ENCODE assay signal across 20 mouse cellular contexts in genomic region chr2:55532738-55533491, GRCm38 (mm10).
DNase-seq lines count a peak whose midpoint lies in the region; ATAC-seq and TF ChIP-seq lines count a peak whose summit lies in the region.
"Had no signal": no experiment of that assay in that cellular context is flagged by ENCODE, and none has a peak within 500 bp of the region (broad histone marks: within the 10 kb centered on the region; RNA-seq: fewer than 3 reads in every experiment).

No protein-coding gene starts in this region.

- no peak for TF ChIP-seq CTCF in liver, postnatal 0 days (IDR thresholded peaks at IDR 0.05; ENCODE audit: low read depth)

- no peaks in the 10 kb centered on the region for H3K9me3 ChIP-seq in forebrain, embryonic 14.5 days (replicated peaks; ENCODE audit: control insufficient read depth, low read length)
- H3K9me3 ChIP-seq in forebrain, embryonic 15.5 days: no peaks in the 10 kb centered on the region
- H3K9me3 ChIP-seq in liver, postnatal 0 days (ENCODE audit: low read length): no peaks in the 10 kb centered on the region
- no peaks in the 10 kb centered on the region for H3K9me3 ChIP-seq in hindbrain, embryonic 10.5 days
- H3K9me3 ChIP-seq: heart, embryonic 10.5 days; hindbrain, embryonic 15.5 days; liver, embryonic 15.5 days; megakaryocyte, embryonic 14.5 days; neural tube, embryonic 12.5 days had no signal

- H3K4me1 ChIP-seq in forebrain, embryonic 14.5 days (ENCODE audit: control insufficient read depth, insufficient read depth, low read length): no peaks in the 10 kb centered on the region
- H3K4me1 ChIP-seq in forebrain, embryonic 15.5 days: no peaks in the 10 kb centered on the region
- H3K4me1 ChIP-seq in liver, postnatal 0 days (ENCODE audit: insufficient read depth): no peaks in the 10 kb centered on the region
- H3K4me1 ChIP-seq in hindbrain, embryonic 10.5 days (replicated peaks): no peaks in the 10 kb centered on the region
- H3K4me1 ChIP-seq: heart, embryonic 10.5 days; hindbrain, embryonic 15.5 days; liver, embryonic 15.5 days; megakaryocyte, embryonic 14.5 days; neural tube, embryonic 12.5 days had no signal

- H3K9ac ChIP-seq in forebrain, embryonic 14.5 days (ENCODE audit: low read length): no peak overlapping the region
- no peak overlapping the region for H3K9ac ChIP-seq in forebrain, embryonic 15.5 days (replicated peaks)
- no peak overlapping the region for H3K9ac ChIP-seq in liver, postnatal 0 days (replicated peaks)
- H3K9ac ChIP-seq: hindbrain, embryonic 15.5 days; liver, embryonic 15.5 days; neural tube, embryonic 12.5 days had no signal

- peak; percentile 55; the same call in 1 of the 2 replicates for ATAC-seq in forebrain, embryonic 14.5 days
- no peak; the same call in 1 of the 2 replicates for ATAC-seq in forebrain, embryonic 15.5 days (replicated peaks)
- no peak for ATAC-seq in liver, postnatal 0 days
- ATAC-seq: intestine, postnatal 0 days had no signal

- no peak for TF ChIP-seq EP300 in liver, postnatal 0 days (IDR thresholded peaks at IDR 0.05; ENCODE audit: low read depth)

- H3K27me3 ChIP-seq in forebrain, embryonic 14.5 days (replicated peaks; ENCODE audit: control insufficient read depth, insufficient read depth, low read length): no peaks in the 10 kb centered on the region
- H3K27me3 ChIP-seq in forebrain, embryonic 15.5 days: no peaks in the 10 kb centered on the region
- no peaks in the 10 kb centered on the region for H3K27me3 ChIP-seq in liver, postnatal 0 days (ENCODE audit: insufficient read depth, low read length)
- no peaks in the 10 kb centered on the region for H3K27me3 ChIP-seq in hindbrain, embryonic 10.5 days (ENCODE audit: insufficient read depth, poor library complexity, severe bottlenecking)
- H3K27me3 ChIP-seq: hindbrain, embryonic 15.5 days; liver, embryonic 15.5 days; megakaryocyte, embryonic 14.5 days; neural tube, embryonic 12.5 days had no signal

- H3K4me3 ChIP-seq in forebrain, embryonic 14.5 days (ENCODE audit: low read depth, low read length): no peak overlapping the region
- H3K4me3 ChIP-seq in forebrain, embryonic 15.5 days: no peak overlapping the region
- H3K4me3 ChIP-seq in liver, postnatal 0 days (ENCODE audit: low read depth, low read length): no peak overlapping the region
- H3K4me3 ChIP-seq in hindbrain, embryonic 10.5 days: no peak overlapping the region
- H3K4me3 ChIP-seq: heart, embryonic 10.5 days; hindbrain, embryonic 15.5 days; liver, embryonic 15.5 days; megakaryocyte, embryonic 14.5 days; neural tube, embryonic 12.5 days had no signal

- peak; percentile 8 for DNase-seq in forebrain, embryonic 14.5 days (ENCODE audit: low spot score)
- DNase-seq in right cerebral cortex, adult 18-20 months: peak; percentile 27
- DNase-seq in right cerebral cortex, postnatal 25 days: no peak
- DNase-seq in layer of hippocampus, adult 9-10 months (ENCODE audit: low spot score): peak; percentile 26
- peak; percentile 71 for DNase-seq in telencephalon, adult 2 months (ENCODE audit: low read depth, low spot score)
- no peak for DNase-seq in liver, postnatal 0 days
- no peak for DNase-seq in hindbrain, embryonic 10.5 days (ENCODE audit: low spot score)
- DNase-seq: adrenal gland, adult 8-10 months; cerebellum, adult 2 months; gastrocnemius, postnatal 36 days; heart, postnatal 10 days; lung, postnatal 14 days; thymus, adult 18-20 months had no signal

- 79% methylated on average over 8 of the region's 8 CpGs for WGBS in forebrain, embryonic 14.5 days
- 77% methylated on average over 8 of the region's 8 CpGs for WGBS in forebrain, embryonic 15.5 days
- WGBS in liver, postnatal 0 days (ENCODE audit: insufficient replicate concordance): 76% methylated on average over 8 of the region's 8 CpGs
- WGBS in hindbrain, embryonic 10.5 days: 87% methylated on average over 8 of the region's 8 CpGs

- H3K4me2 ChIP-seq in forebrain, embryonic 14.5 days (ENCODE audit: low read length): no peak overlapping the region
- H3K4me2 ChIP-seq in forebrain, embryonic 15.5 days (replicated peaks): no peak overlapping the region
- no peak overlapping the region for H3K4me2 ChIP-seq in liver, postnatal 0 days (ENCODE audit: low read depth, low read length)
- H3K4me2 ChIP-seq: hindbrain, embryonic 15.5 days; liver, embryonic 15.5 days; neural tube, embryonic 12.5 days had no signal

- no peaks in the 10 kb centered on the region for H3K36me3 ChIP-seq in forebrain, embryonic 14.5 days (ENCODE audit: control insufficient read depth, insufficient read depth, low read length)
- H3K36me3 ChIP-seq in forebrain, embryonic 15.5 days: no peaks in the 10 kb centered on the region
- H3K36me3 ChIP-seq in liver, postnatal 0 days (replicated peaks; ENCODE audit: insufficient read depth, low read length): no peaks in the 10 kb centered on the region
- no peaks in the 10 kb centered on the region for H3K36me3 ChIP-seq in hindbrain, embryonic 10.5 days
- H3K36me3 ChIP-seq: heart, embryonic 10.5 days; hindbrain, embryonic 15.5 days; liver, embryonic 15.5 days; neural tube, embryonic 12.5 days had no signal

- H3K27ac ChIP-seq in forebrain, embryonic 14.5 days (ENCODE audit: low read depth, low read length): no peak overlapping the region
- no peak overlapping the region for H3K27ac ChIP-seq in forebrain, embryonic 15.5 days (replicated peaks)
- H3K27ac ChIP-seq in liver, postnatal 0 days (ENCODE audit: low read depth): no peak overlapping the region
- no peak overlapping the region for H3K27ac ChIP-seq in hindbrain, embryonic 10.5 days
- H3K27ac ChIP-seq: heart, embryonic 10.5 days; hindbrain, embryonic 15.5 days; liver, embryonic 15.5 days; neural tube, embryonic 12.5 days had no signal

Comparison
In these comparisons a context has a peak if more than half of its experiments do, and no peak if none do; other contexts are left out.
1. DNase-seq: peak in forebrain, embryonic 14.5 days (single experiment), right cerebral cortex, adult 18-20 months (single experiment), layer of hippocampus, adult 9-10 months (single experiment) and telencephalon, adult 2 months (single experiment); none in right cerebral cortex, postnatal 25 days (single experiment), liver, postnatal 0 days (single experiment) and hindbrain, embryonic 10.5 days (single experiment).